Mouse (Mus musculus) stomach, postnatal 0 days (tissue): ENCODE measurements around the gene Gpr83. TPM values are rescaled to one million over a fixed set of nuclear protein-coding genes. Genes with fewer than 3 reads are reported as not detected.
A peak's percentile ranks its signal among the peaks of the same experiment; 100 is the strongest.

Experiments used
- ATAC-seq: fragments of 200-750 bp; cut with Nextera tagmentation; 2 replicates; pipeline ENCODE4 v1.8.0; 2017; ENCODE audit not compliant: low FRiP score, low TSS enrichment
- DNase-seq: peaks from one replicate; pipeline ENCODE4 v3.0.0-alpha.2; 2016; ENCODE audit warnings: low spot score
- H3K27ac ChIP-seq: fragments of 300-500 bp; sonication (generic); replicated peaks from 2 replicates; pipeline ENCODE4 v1.5.1; 2014; ENCODE audit warnings: mild to moderate bottlenecking, control low read depth
- H3K27me3 ChIP-seq: fragments of 300-500 bp; sonication (generic); 2 replicates; pipeline ENCODE4 v1.6.1; 2014; ENCODE audit warnings: low read length; ENCODE audit not compliant: control insufficient read depth, insufficient read depth
- H3K36me3 ChIP-seq: fragments of 300-500 bp; sonication (generic); 2 replicates; pipeline ENCODE4 v1.6.1; 2014; ENCODE audit warnings: low read length, mixed read lengths; ENCODE audit not compliant: control insufficient read depth, insufficient read depth
- H3K4me1 ChIP-seq: fragments of 300-500 bp; sonication (generic); replicated peaks from 2 replicates; pipeline ENCODE4 v1.6.1; 2014; ENCODE audit warnings: antibody characterized with exemption; ENCODE audit not compliant: control insufficient read depth, insufficient read depth
- H3K4me2 ChIP-seq: fragments of 300-500 bp; sonication (generic); replicated peaks from 2 replicates; pipeline ENCODE4 v1.6.1; 2014; ENCODE audit warnings: low read depth, mild to moderate bottlenecking, control low read depth, moderate library complexity
- H3K4me3 ChIP-seq: fragments of 300-500 bp; sonication (generic); 2 replicates; pipeline ENCODE4 v1.5.1; 2014; ENCODE audit warnings: low read depth, low read length, control low read depth
- H3K9ac ChIP-seq: fragments of 300-500 bp; sonication (generic); 2 replicates; pipeline ENCODE4 v1.6.1; 2014; ENCODE audit warnings: mild to moderate bottlenecking, low read length, control low read depth, mixed read lengths
- H3K9me3 ChIP-seq: fragments of 300-500 bp; sonication (generic); 2 replicates; pipeline ENCODE4 v1.6.1; 2016; ENCODE audit warnings: low read length; ENCODE audit not compliant: control insufficient read depth
- CTCF ChIP-seq: IDR thresholded peaks from 2 replicates; pipeline ENCODE4 v1.5.1; 2016; ENCODE audit warnings: antibody characterized with exemption, low read depth, mild to moderate bottlenecking, moderate library complexity
- EP300 ChIP-seq: optimal IDR thresholded peaks from 2 replicates; pipeline ENCODE3; 2016; ENCODE audit warnings: antibody characterized with exemption
- WGBS: fragments of 180-500 bp; shearing (Covaris S2); extraction: QIAGEN DNeasy Blood & Tissue Kit; methylation state at CpG from one replicate; pipeline ENCODE4 v1.1.7; 2014; 5-methylcytosine and 5-hydroxymethylcytosine counted together
- polyA plus RNA-seq: library from polyadenylated mRNA; unstranded; fragments of >200 nt; fragmentation: Nextera tagmentation; extraction: Ambion mirVana; gene quantifications from 2 replicates; pipeline ENCODE4 v1.2.1, GENCODE M21; 2015

Gene Gpr83
- polyA plus RNA-seq, 1 experiment from 2014 or later = 0.28 TPM

GRCm38 (mm10) chr9:14864726-14865125 lies 4.7 kb downstream of the Gpr83 start:
- Histone ChIP-seq H3K27me3 (0 out of 2 replicates have a peak, but pooled peaks cover 2% of the 10 kb centered on the region), H3K4me1 (no peaks in the 10 kb centered on the region), H3K36me3 (no peaks in the 10 kb centered on the region), H3K4me3 (no peak overlapping the region), H3K9ac (no peak overlapping the region), H3K9me3 (no peaks in the 10 kb centered on the region), H3K27ac (no peak overlapping the region), H3K4me2 (no peak overlapping the region)
- no peak for DNase-seq
- ATAC-seq = no peak
- 70% methylated on average over 9 of the region's 9 CpGs for WGBS
- TF ChIP-seq EP300 (no peak), CTCF (no peak)

GRCm38 (mm10) chr9:14866957-14867356 lies 6.9 kb downstream of the Gpr83 start:
- TF ChIP-seq EP300 (no peak), CTCF (peak; percentile 88)
- H3K9me3 ChIP-seq = no peaks in the 10 kb centered on the region
- WGBS = 24% methylated on average over 7 of the region's 7 CpGs
- H3K4me3 ChIP-seq = no peak overlapping the region
- H3K36me3 ChIP-seq = no peaks in the 10 kb centered on the region
- H3K9ac ChIP-seq = no peak overlapping the region
- no peaks in the 10 kb centered on the region for H3K4me1 ChIP-seq
- H3K27ac ChIP-seq = no peak overlapping the region
- DNase-seq (peak; percentile 56), ATAC-seq (peak; percentile 42; the same call in 1 of the 2 replicates)
- H3K4me2 ChIP-seq = no peak overlapping the region
- H3K27me3 ChIP-seq = no peaks in the 10 kb centered on the region

GRCm38 (mm10) chr9:14868326-14868725 lies 8.3 kb downstream of the Gpr83 start:
- Histone ChIP-seq H3K4me3 (no peak overlapping the region), H3K27ac (no peak overlapping the region), H3K27me3 (no peaks in the 10 kb centered on the region), H3K9me3 (no peaks in the 10 kb centered on the region), H3K4me1 (no peaks in the 10 kb centered on the region), H3K36me3 (no peaks in the 10 kb centered on the region), H3K4me2 (no peak overlapping the region), H3K9ac (no peak overlapping the region)
- 93% methylated on average over 8 of the region's 8 CpGs for WGBS
- no peak for TF ChIP-seq EP300
- TF ChIP-seq CTCF = no peak
- DNase-seq (no peak), ATAC-seq (no peak)

GRCm38 (mm10) chr9:14870377-14870776 lies 10.4 kb downstream of the Gpr83 start:
- TF ChIP-seq EP300 (no peak), CTCF (no peak)
- no peak overlapping the region for H3K4me3 ChIP-seq
- no peak overlapping the region for H3K9ac ChIP-seq
- no peaks in the 10 kb centered on the region for H3K9me3 ChIP-seq
- H3K4me2 ChIP-seq = no peak overlapping the region
- no peaks in the 10 kb centered on the region for H3K4me1 ChIP-seq
- no peaks in the 10 kb centered on the region for H3K27me3 ChIP-seq
- no peak overlapping the region for H3K27ac ChIP-seq
- no peak for DNase-seq
- no peaks in the 10 kb centered on the region for H3K36me3 ChIP-seq
- WGBS = 88% methylated on average over 2 of the region's 2 CpGs
- ATAC-seq = no peak

- H3K9ac ChIP-seq = no peak overlapping the region
- no peak for DNase-seq
- TF ChIP-seq CTCF (no peak), EP300 (no peak)
- H3K4me3 ChIP-seq = no peak overlapping the region
- H3K4me2 ChIP-seq = no peak overlapping the region
- no peaks in the 10 kb centered on the region for H3K27me3 ChIP-seq
- no peaks in the 10 kb centered on the region for H3K4me1 ChIP-seq
- H3K36me3 ChIP-seq = no peaks in the 10 kb centered on the region
- H3K27ac ChIP-seq = no peak overlapping the region
- 87% methylated on average over 10 of the region's 10 CpGs for WGBS
- ATAC-seq = no peak
- H3K9me3 ChIP-seq = no peaks in the 10 kb centered on the region
Observed at GRCm38 (mm10) chr9:14870802-14871201, 10.8 kb downstream of the Gpr83 start.

GRCm38 (mm10) chr9:14871536-14871935 lies 11.5 kb downstream of the Gpr83 start:
- ATAC-seq (no peak), DNase-seq (no peak)
- H3K9me3 ChIP-seq = no peaks in the 10 kb centered on the region
- no peak overlapping the region for H3K4me2 ChIP-seq
- H3K27ac ChIP-seq = no peak overlapping the region
- H3K4me3 ChIP-seq = no peak overlapping the region
- no peaks in the 10 kb centered on the region for H3K36me3 ChIP-seq
- H3K27me3 ChIP-seq = no peaks in the 10 kb centered on the region
- WGBS = 46% methylated on average over 3 of the region's 3 CpGs
- H3K9ac ChIP-seq = no peak overlapping the region
- TF ChIP-seq EP300 (no peak), CTCF (no peak)
- H3K4me1 ChIP-seq = no peaks in the 10 kb centered on the region
